Mouse (Mus musculus) fibroblast of lung, adult 2 months (primary cell): ENCODE measurements around the gene Taar9.
"Not testable (repeated sequence)": the region's sequence is repeated elsewhere in the genome, so short reads cannot be mapped to it uniquely, and the experiment has no call there.

ENCODE experiments used
- DNase-seq: peaks from one replicate; pipeline ENCODE4 v3.0.0-alpha.2; 2011; ENCODE audit warnings: low read depth

Gene Taar9

GRCm38 (mm10) chr10:24076200-24076599, 33.1 kb downstream of the Taar9 start, which contains the start of gene Taar8a:
Gene Taar8a (plus strand): TSS chr10:24076500.
- not testable (repeated sequence) for DNase-seq

GRCm38 (mm10) chr10:24074751-24075150, 34.6 kb downstream of the Taar9 start:
- not testable (repeated sequence) for DNase-seq

- no peak for DNase-seq
These were observed 50.3 kb downstream of the Taar9 start for GRCm38 (mm10) chr10:24058986-24059385.
